Mouse (Mus musculus): ENCODE results near the gene Snx25. TPM values are rescaled to one million over a fixed set of nuclear protein-coding genes. Genes with fewer than 3 reads are reported as not detected.

The Snx25 gene
- polyA plus RNA-seq, 1 experiment from 2014 or later = 6.1 TPM

DNA sequence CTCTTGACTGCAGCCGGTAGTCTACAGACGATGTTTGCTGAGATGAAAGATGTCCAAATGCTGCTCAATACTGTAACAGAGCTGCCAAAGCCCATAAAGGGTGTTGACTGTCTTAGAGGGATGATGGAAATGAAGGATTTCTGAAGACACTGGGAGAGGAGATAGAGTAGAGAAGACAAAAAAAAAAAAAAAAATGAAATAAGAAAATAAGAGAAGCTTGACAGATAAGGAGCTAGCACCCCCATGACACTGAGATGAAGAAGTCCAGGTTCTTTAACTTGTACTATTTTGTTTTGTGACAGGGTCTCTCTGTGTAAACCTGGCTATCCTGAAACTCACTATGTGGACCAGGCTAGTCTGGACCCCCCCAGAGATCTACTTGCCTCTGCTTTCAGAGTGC, 1.1 kb upstream of the Snx25 start:
- Histone ChIP-seq H3K9ac (replicated peaks; ENCODE audit: low read depth, low read length) (no peak overlapping the region), H3K27me3 (replicated peaks; ENCODE audit: control insufficient read depth, insufficient read depth, low read length) (peaks cover 5% of the 10 kb centered on the region), H3K9me3 (ENCODE audit: control insufficient read depth, low read length) (no peaks in the 10 kb centered on the region), H3K4me3 (replicated peaks; ENCODE audit: low read length) (peak overlapping the region; percentile 89), H3K4me1 (replicated peaks; ENCODE audit: control insufficient read depth, insufficient read depth, low read length) (peaks cover 17% of the 10 kb centered on the region), H3K4me2 (ENCODE audit: low read length) (peak overlapping the region; percentile 90), H3K27ac (ENCODE audit: low read length) (peak overlapping the region; percentile 53), H3K36me3 (ENCODE audit: control insufficient read depth, insufficient read depth) (no peaks in the 10 kb centered on the region)
- 14% methylated on average over 2 of the region's 2 CpGs for WGBS
- peak; percentile 30 for ATAC-seq

DNA sequence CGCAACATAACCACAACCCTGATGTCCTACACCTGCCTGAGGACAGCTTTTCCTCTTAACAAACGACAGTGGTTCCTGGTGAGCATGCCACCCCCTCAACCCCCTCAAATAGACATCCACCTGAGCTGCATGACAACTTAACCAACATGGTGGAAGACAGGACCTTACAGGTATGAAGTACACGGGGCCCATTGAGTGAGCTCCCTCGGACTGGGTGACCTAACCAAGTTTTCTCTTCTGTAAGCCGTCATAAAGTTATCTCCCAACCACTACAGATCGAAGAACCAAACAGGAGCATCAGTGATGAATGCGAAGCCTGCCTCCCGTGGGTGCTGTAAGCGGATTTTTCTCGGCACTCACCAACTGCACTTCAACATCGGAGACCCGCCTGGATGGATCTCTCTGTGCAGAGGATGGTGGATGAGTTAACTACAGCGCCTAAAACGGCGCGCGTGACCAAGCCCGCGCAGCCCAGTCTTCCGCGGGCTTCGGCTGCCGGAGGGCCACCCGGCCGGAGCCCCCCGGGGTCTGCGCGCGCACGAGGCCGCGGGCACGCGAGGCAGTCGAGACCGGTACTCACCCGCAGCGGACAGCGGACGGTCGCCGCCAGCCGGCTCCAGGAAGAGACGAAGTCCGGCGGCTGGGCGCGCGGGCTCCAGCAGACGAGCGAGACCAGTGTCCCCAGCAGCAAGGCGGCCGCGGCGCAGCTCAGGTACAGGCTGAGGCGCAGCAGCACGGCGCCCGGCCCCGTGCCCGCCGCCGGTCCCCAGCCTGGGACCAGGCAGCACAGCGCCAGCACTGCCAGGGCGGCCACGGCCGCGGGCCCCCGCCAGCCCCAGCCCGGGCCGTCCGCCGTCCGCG, 527 bp downstream of the Snx25 start, which contains the start of gene Cfap97:
Gene Cfap97 (plus strand): TSS at position 570 of the 861 bp plus-strand sequence.
- Histone ChIP-seq H3K27ac (ENCODE audit: low read length) (peak within 1 kb of the TSS; percentile 53), H3K4me2 (ENCODE audit: low read length) (peak within 1 kb of the TSS; percentile 90), H3K4me3 (replicated peaks; ENCODE audit: low read length) (peak within 1 kb of the TSS; percentile 89), H3K4me1 (replicated peaks; ENCODE audit: control insufficient read depth, insufficient read depth, low read length) (peaks cover 17% of the 10 kb centered on the region), H3K9me3 (ENCODE audit: control insufficient read depth, low read length) (no peaks in the 10 kb centered on the region), H3K36me3 (ENCODE audit: control insufficient read depth, insufficient read depth) (no peaks in the 10 kb centered on the region), H3K27me3 (replicated peaks; ENCODE audit: control insufficient read depth, insufficient read depth, low read length) (peaks cover 5% of the 10 kb centered on the region), H3K9ac (replicated peaks; ENCODE audit: low read depth, low read length) (peak within 1 kb of the TSS; percentile 86)
- peak; percentile 76 for ATAC-seq
- WGBS = under 1% methylated on average over 74 of the region's 75 CpGs

GRCm38 (mm10) chr8:46149782-46150181, 2.2 kb downstream of the Snx25 start:
- WGBS = 81% methylated on average over 9 of the region's 9 CpGs
- peaks cover 5% of the 10 kb centered on the region for H3K27me3 ChIP-seq (replicated peaks; ENCODE audit: control insufficient read depth, insufficient read depth, low read length)
- ATAC-seq = no peak

GRCm38 (mm10) chr8:46149306-46149705, 2.7 kb downstream of the Snx25 start:
- Histone ChIP-seq H3K27me3 (replicated peaks; ENCODE audit: control insufficient read depth, insufficient read depth, low read length) (peaks cover 2% of the 10 kb centered on the region; the same call in 1 of the 2 replicates), H3K36me3 (ENCODE audit: control insufficient read depth, insufficient read depth) (no peaks in the 10 kb centered on the region), H3K27ac (ENCODE audit: low read length) (no peak overlapping the region), H3K4me3 (replicated peaks; ENCODE audit: low read length) (no peak overlapping the region), H3K4me1 (replicated peaks; ENCODE audit: control insufficient read depth, insufficient read depth, low read length) (peaks cover 17% of the 10 kb centered on the region), H3K4me2 (ENCODE audit: low read length) (no peak overlapping the region), H3K9me3 (ENCODE audit: control insufficient read depth, low read length) (no peaks in the 10 kb centered on the region), H3K9ac (replicated peaks; ENCODE audit: low read depth, low read length) (no peak overlapping the region)
- 80% methylated on average over 6 of the region's 6 CpGs for WGBS
- no peak for ATAC-seq

More at GRCm38 (mm10) chr8:46149782-46150181, 2.2 kb downstream of the Snx25 start:
- Histone ChIP-seq H3K4me1 (replicated peaks; ENCODE audit: control insufficient read depth, insufficient read depth, low read length) (peaks cover 17% of the 10 kb centered on the region), H3K27ac (ENCODE audit: low read length) (no peak overlapping the region), H3K9me3 (ENCODE audit: control insufficient read depth, low read length) (no peaks in the 10 kb centered on the region), H3K4me2 (ENCODE audit: low read length) (no peak overlapping the region), H3K4me3 (replicated peaks; ENCODE audit: low read length) (no peak overlapping the region), H3K36me3 (ENCODE audit: control insufficient read depth, insufficient read depth) (no peaks in the 10 kb centered on the region), H3K9ac (replicated peaks; ENCODE audit: low read depth, low read length) (no peak overlapping the region)

DNA sequence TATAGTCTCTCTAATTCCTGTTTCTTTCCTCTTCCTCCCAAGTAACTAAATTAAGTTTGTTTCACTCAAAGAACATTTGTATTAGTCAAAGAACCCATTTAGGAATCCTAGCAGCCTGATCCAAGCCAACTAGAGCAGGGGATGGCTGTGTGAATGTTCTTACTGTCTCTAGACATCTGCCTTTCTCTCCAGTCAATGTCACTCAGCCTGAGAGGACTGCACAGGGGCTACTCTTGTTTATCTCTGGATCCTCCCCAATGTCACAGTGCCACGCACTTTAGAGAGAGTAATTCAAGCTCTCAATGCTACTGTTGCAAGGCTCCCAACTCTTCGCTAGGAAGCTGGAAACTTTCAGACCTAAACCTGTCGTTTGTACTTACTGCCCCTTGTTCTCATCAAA, 5.8 kb downstream of the Snx25 start:
- 34% methylated on average over 3 of the region's 3 CpGs for WGBS
- Histone ChIP-seq H3K27me3 (replicated peaks; ENCODE audit: control insufficient read depth, insufficient read depth, low read length) (no peaks in the 10 kb centered on the region), H3K4me2 (ENCODE audit: low read length) (no peak overlapping the region), H3K9ac (replicated peaks; ENCODE audit: low read depth, low read length) (no peak overlapping the region), H3K27ac (ENCODE audit: low read length) (no peak overlapping the region), H3K4me1 (replicated peaks; ENCODE audit: control insufficient read depth, insufficient read depth, low read length) (peaks cover 7% of the 10 kb centered on the region), H3K9me3 (ENCODE audit: control insufficient read depth, low read length) (no peaks in the 10 kb centered on the region), H3K36me3 (ENCODE audit: control insufficient read depth, insufficient read depth) (no peaks in the 10 kb centered on the region), H3K4me3 (replicated peaks; ENCODE audit: low read length) (no peak overlapping the region)
- no peak; the same call in 1 of the 2 replicates for ATAC-seq

DNA sequence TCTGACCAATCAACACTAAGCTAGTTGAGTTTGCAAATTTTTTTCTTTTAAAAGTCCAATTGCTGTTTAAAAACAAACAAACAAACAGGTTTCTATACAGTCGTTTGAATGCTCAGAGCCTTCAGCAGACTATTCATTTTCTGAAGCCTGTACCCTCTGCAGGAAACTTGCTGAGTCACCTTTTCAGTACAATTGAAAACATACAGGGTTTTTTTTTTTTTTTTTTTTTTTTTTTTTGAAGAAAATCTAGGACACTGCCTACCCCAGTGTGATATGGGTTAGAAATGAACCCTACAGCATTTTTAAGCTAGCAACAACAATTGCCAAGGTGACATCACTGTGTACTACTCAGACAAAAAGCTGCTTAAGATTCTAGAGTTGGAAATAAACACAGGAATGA, 8.0 kb downstream of the Snx25 start:
- H3K27me3 ChIP-seq (replicated peaks; ENCODE audit: control insufficient read depth, insufficient read depth, low read length) = no peaks in the 10 kb centered on the region
- no peaks in the 10 kb centered on the region for H3K4me1 ChIP-seq (replicated peaks; ENCODE audit: control insufficient read depth, insufficient read depth, low read length)
- H3K36me3 ChIP-seq (ENCODE audit: control insufficient read depth, insufficient read depth) = no peaks in the 10 kb centered on the region
- H3K4me2 ChIP-seq (ENCODE audit: low read length) = no peak overlapping the region
- no peak overlapping the region for H3K27ac ChIP-seq (ENCODE audit: low read length)
- H3K9ac ChIP-seq (replicated peaks; ENCODE audit: low read depth, low read length) = no peak overlapping the region
- no peaks in the 10 kb centered on the region for H3K9me3 ChIP-seq (ENCODE audit: control insufficient read depth, low read length)
- H3K4me3 ChIP-seq (replicated peaks; ENCODE audit: low read length) = no peak overlapping the region
- 28% methylated on average over 1 of the region's 1 CpGs for WGBS
- ATAC-seq = no peak

DNA sequence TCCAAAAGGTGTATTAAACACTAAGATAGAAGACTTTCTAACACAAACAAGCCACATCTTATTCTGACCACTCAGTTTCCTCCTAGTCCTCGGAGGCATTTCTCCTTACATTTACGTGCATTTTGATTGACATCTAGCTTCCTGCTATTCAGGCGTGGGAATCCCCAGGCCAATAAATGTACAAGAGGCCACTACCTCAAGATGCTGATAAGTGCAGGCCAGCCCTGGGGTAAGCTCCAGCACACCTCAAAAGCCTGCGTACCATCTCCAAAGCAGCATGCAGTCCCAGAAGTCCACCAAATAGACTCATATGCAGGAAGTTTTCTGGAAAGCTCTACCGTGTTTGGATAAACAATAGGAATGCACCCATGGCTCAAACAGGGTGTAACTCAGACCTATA, 8.5 kb downstream of the Snx25 start:
- Histone ChIP-seq H3K27me3 (replicated peaks; ENCODE audit: control insufficient read depth, insufficient read depth, low read length) (no peaks in the 10 kb centered on the region), H3K9me3 (ENCODE audit: control insufficient read depth, low read length) (no peaks in the 10 kb centered on the region), H3K4me3 (replicated peaks; ENCODE audit: low read length) (no peak overlapping the region), H3K27ac (ENCODE audit: low read length) (no peak overlapping the region), H3K9ac (replicated peaks; ENCODE audit: low read depth, low read length) (no peak overlapping the region), H3K4me1 (replicated peaks; ENCODE audit: control insufficient read depth, insufficient read depth, low read length) (no peaks in the 10 kb centered on the region), H3K4me2 (ENCODE audit: low read length) (no peak overlapping the region), H3K36me3 (ENCODE audit: control insufficient read depth, insufficient read depth) (no peaks in the 10 kb centered on the region)
- WGBS = 78% methylated on average over 5 of the region's 5 CpGs
- ATAC-seq = no peak

DNA sequence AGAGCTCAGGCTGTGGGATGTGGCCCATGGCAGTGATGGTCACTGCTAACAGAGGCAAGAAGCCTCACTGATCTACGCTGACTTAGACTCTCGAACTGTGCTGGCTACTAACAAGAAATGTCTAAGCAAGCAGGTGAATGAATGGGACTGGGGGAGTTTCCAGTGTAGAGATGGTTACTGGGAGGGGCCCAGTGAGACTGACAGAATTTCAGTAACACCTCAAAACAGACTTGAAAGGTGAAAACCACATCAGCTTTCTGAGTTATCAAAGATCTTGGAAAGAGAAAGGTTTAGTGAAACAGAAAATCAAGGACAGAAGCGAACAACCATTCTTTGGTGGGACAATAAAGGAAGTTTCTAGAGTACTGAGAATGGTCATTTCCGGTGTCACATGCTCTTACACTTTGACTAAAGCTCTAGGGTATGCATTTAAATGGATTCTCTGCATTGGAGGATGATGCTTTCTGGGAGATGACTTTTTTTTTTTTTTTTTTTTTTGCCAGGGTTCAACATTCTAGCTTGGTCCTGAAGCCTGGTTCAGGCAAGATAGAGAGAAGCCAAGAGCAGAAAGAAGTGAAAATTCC, 9.4 kb downstream of the Snx25 start:
- Histone ChIP-seq H3K4me3 (replicated peaks; ENCODE audit: low read length) (no peak overlapping the region), H3K36me3 (ENCODE audit: control insufficient read depth, insufficient read depth) (no peaks in the 10 kb centered on the region), H3K4me1 (replicated peaks; ENCODE audit: control insufficient read depth, insufficient read depth, low read length) (no peaks in the 10 kb centered on the region), H3K27me3 (replicated peaks; ENCODE audit: control insufficient read depth, insufficient read depth, low read length) (no peaks in the 10 kb centered on the region), H3K27ac (ENCODE audit: low read length) (no peak overlapping the region), H3K4me2 (ENCODE audit: low read length) (no peak overlapping the region), H3K9me3 (ENCODE audit: control insufficient read depth, low read length) (no peaks in the 10 kb centered on the region), H3K9ac (replicated peaks; ENCODE audit: low read depth, low read length) (no peak overlapping the region)
- no peak for ATAC-seq
- WGBS = 93% methylated on average over 4 of the region's 4 CpGs

DNA sequence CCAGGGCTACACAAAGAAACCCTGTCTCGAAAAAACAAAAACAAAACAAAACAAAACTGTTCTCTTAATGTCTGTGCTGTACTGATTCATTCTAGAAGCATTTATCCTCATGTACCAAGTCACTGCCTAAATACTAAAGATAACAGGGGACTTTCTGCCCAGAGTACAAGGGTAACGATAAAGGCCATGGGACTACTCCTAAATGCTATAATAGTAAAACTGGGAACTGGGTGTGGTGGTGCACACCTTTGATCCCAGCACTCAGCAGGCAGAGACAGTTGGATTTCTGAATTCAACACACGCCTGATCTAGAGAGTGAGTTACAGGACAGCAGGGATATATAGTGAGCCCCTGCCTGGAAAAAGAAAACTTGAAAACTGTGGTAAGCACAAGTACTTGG, 10.3 kb downstream of the Snx25 start:
- 96% methylated on average over 3 of the region's 3 CpGs for WGBS
- ATAC-seq = no peak
- no peak overlapping the region for H3K27ac ChIP-seq (ENCODE audit: low read length)

More for the DNA sequence above, 10.3 kb downstream of the Snx25 start:
- Histone ChIP-seq H3K4me2 (ENCODE audit: low read length) (no peak overlapping the region), H3K4me1 (replicated peaks; ENCODE audit: control insufficient read depth, insufficient read depth, low read length) (no peaks in the 10 kb centered on the region), H3K9ac (replicated peaks; ENCODE audit: low read depth, low read length) (no peak overlapping the region), H3K4me3 (replicated peaks; ENCODE audit: low read length) (no peak overlapping the region), H3K36me3 (ENCODE audit: control insufficient read depth, insufficient read depth) (no peaks in the 10 kb centered on the region), H3K27me3 (replicated peaks; ENCODE audit: control insufficient read depth, insufficient read depth, low read length) (no peaks in the 10 kb centered on the region), H3K9me3 (ENCODE audit: control insufficient read depth, low read length) (no peaks in the 10 kb centered on the region)
